Mouse (Mus musculus): ENCODE results near the gene Zranb3.
"Not testable (repeated sequence)": the region's sequence is repeated elsewhere in the genome, so short reads cannot be mapped to it uniquely, and the experiment has no call there.

Gene Zranb3

GRCm38 (mm10) chr1:127985391-127985790, 117.5 kb downstream of the Zranb3 start:
- DNase-seq = no peak

GRCm38 (mm10) chr1:127983274-127983993, 119.4 kb downstream of the Zranb3 start:
- DNase-seq = no peak

GRCm38 (mm10) chr1:127982268-127982667, 120.6 kb downstream of the Zranb3 start:
- DNase-seq = no peak

- no peak for DNase-seq
Observed at GRCm38 (mm10) chr1:127980911-127981559, 121.8 kb downstream of the Zranb3 start.

GRCm38 (mm10) chr1:127978125-127978524, 124.7 kb downstream of the Zranb3 start:
- DNase-seq = no peak

GRCm38 (mm10) chr1:127976106-127976505, 126.7 kb downstream of the Zranb3 start:
- no peak for DNase-seq

GRCm38 (mm10) chr1:127975676-127976075, 127.2 kb downstream of the Zranb3 start:
- DNase-seq = no peak

- DNase-seq = no peak
Observed at GRCm38 (mm10) chr1:127974082-127974481, 128.8 kb downstream of the Zranb3 start.

- DNase-seq = no peak
Observed at GRCm38 (mm10) chr1:127970870-127971269, 132.0 kb downstream of the Zranb3 start.

GRCm38 (mm10) chr1:127963326-127963725, 139.5 kb downstream of the Zranb3 start:
- no peak for DNase-seq

- no peak for DNase-seq
Observed at GRCm38 (mm10) chr1:127961140-127961539, 141.7 kb downstream of the Zranb3 start.

- no peak for DNase-seq
Observed at GRCm38 (mm10) chr1:127959312-127959718, 143.5 kb downstream of the Zranb3 start.

- DNase-seq = no peak
Observed at GRCm38 (mm10) chr1:127958801-127959200, 144.0 kb downstream of the Zranb3 start.

GRCm38 (mm10) chr1:127956524-127956923, 146.3 kb downstream of the Zranb3 start:
- DNase-seq = no peak

GRCm38 (mm10) chr1:127954800-127955199, 148.0 kb downstream of the Zranb3 start:
- DNase-seq = no peak

GRCm38 (mm10) chr1:127954198-127954597, 148.6 kb downstream of the Zranb3 start:
- DNase-seq = not testable (repeated sequence)

- DNase-seq = no peak
Observed at GRCm38 (mm10) chr1:127952276-127952675, 150.6 kb downstream of the Zranb3 start.

GRCm38 (mm10) chr1:127948748-127949147, 154.1 kb downstream of the Zranb3 start:
- DNase-seq = no peak

GRCm38 (mm10) chr1:127946615-127947249, 156.1 kb downstream of the Zranb3 start:
- no peak for DNase-seq

GRCm38 (mm10) chr1:127945696-127946575, 156.9 kb downstream of the Zranb3 start:
- DNase-seq = no peak

GRCm38 (mm10) chr1:127943516-127943915, 159.3 kb downstream of the Zranb3 start:
- no peak for DNase-seq

GRCm38 (mm10) chr1:127942231-127942630, 160.6 kb downstream of the Zranb3 start:
- no peak for DNase-seq

GRCm38 (mm10) chr1:127937277-127937676, 165.6 kb downstream of the Zranb3 start:
- no peak for DNase-seq
